Mouse (Mus musculus) spleen, postnatal 0 days (tissue): ENCODE results near the gene Fam118a. TPM values are rescaled to one million over a fixed set of nuclear protein-coding genes. Genes with fewer than 3 reads are reported as not detected.

Experiments used
- polyA plus RNA-seq: library from polyadenylated mRNA; unstranded; fragments of >200 nt; fragmentation: Nextera tagmentation; extraction: Ambion mirVana; gene quantifications from 2 replicates; pipeline ENCODE4 v1.2.1, GENCODE M21; 2015

Gene Fam118a
- polyA plus RNA-seq: 8.6 and 12.5 TPM in 2 replicates

GRCm38 (mm10) chr15:85028648-85029047 is at the start of gene Fam118a:
Gene Fam118a, plus strand, starts transcription at chr15:85028948.

GRCm38 (mm10) chr15:84987874-84988825 is 40.6 kb upstream of the Fam118a start, which contains the start of gene 5031439G07Rik:
Gene 5031439G07Rik, minus strand, starts transcription at chr15:84988551.

GRCm38 (mm10) chr15:85016951-85017664 is 11.6 kb upstream of the Fam118a start, which contains the start of gene Upk3a:
Gene Upk3a, plus strand, starts transcription at chr15:85017141.

Other genes starting within 250 kb of the Fam118a start
- gene Phf21b, start 172.9 kb upstream of the Fam118a start, polyA plus RNA-seq: 0.04 and 0.07 TPM in 2 replicates
- 0.56 and 0.57 TPM in 2 replicates for gene Gm29666, start 108.9 kb upstream of the Fam118a start, polyA plus RNA-seq
- gene Nup50, start 105.5 kb upstream of the Fam118a start, polyA plus RNA-seq: 23.2 and 25.2 TPM in 2 replicates
- gene 5031439G07Rik, start 40.4 kb upstream of the Fam118a start, polyA plus RNA-seq: 2.9 and 4.2 TPM in 2 replicates
- gene Upk3a, start 11.8 kb upstream of the Fam118a start, polyA plus RNA-seq: not detected in 2 replicates
- 0.06 and 0.16 TPM in 2 replicates for gene Smc1b, start 103.0 kb downstream of the Fam118a start, polyA plus RNA-seq
- not detected in 2 replicates for gene Ribc2, start 103.1 kb downstream of the Fam118a start, polyA plus RNA-seq
- 28.1 and 42.8 TPM in 2 replicates for gene Fbln1, start 177.0 kb downstream of the Fam118a start, polyA plus RNA-seq